Comparison of ENCODE assay signal across 11 mouse cellular contexts in the genomic region with DNA sequence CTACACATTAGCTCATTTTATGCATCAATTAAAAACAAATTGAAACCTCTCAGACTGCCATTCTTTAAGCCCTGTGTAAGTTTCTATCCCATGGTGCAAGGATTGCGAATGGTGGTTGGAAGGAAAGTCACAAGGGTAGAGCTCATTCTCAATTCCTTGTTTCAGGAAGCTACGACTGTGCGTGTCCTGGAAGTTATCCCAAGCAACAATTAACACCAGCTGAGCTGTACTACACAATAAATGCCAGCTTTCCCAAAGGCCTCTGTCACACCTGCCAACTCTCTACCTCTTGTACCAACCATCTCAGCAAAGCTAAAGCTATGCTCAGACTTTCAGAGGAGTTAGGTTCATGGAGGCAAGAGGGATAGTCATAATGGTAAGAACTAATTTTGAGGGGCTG.
"Had no signal": no experiment of that assay in that cellular context is flagged by ENCODE, and none has a peak within 500 bp of the region (broad histone marks: within the 10 kb centered on the region; RNA-seq: fewer than 3 reads in every experiment).

No protein-coding gene starts in this region.

- H3K27ac ChIP-seq: left cerebral cortex, adult 2 months; liver, embryonic 13.5 days had no signal

- H3K27me3 ChIP-seq: liver, embryonic 13.5 days had no signal

- DNase-seq: kidney, postnatal 10 days; kidney, postnatal 36 days; layer of hippocampus, postnatal 36 days; liver, embryonic 13.5 days; lung, adult 2 months; lung, postnatal 14 days; lung, postnatal 4 days; thymus, adult 18-20 months; thymus, postnatal 36 days had no signal

- H3K9me3 ChIP-seq: liver, embryonic 13.5 days had no signal

- H3K9ac ChIP-seq: liver, embryonic 13.5 days had no signal

- H3K4me2 ChIP-seq: liver, embryonic 13.5 days; midbrain, embryonic 11.5 days had no signal

- H3K4me3 ChIP-seq: left cerebral cortex, adult 2 months; liver, embryonic 13.5 days had no signal

- H3K36me3 ChIP-seq: liver, embryonic 13.5 days had no signal

- H3K4me1 ChIP-seq: liver, embryonic 13.5 days had no signal
